Mouse (Mus musculus): ENCODE measurements at regions not wholly inside any gene's neighbourhood (a gene's known extent, or its start where the extent isn't known, plus 50 kb on each side); places are given as distances from the start of the nearest gene placed in this dataset.

GRCm38 (mm10) chr2:179000448-179001081 lies 441.7 kb upstream of the Cdh4 start:
- no peak for DNase-seq (ENCODE audit: low spot score in 2 of 2)

- no peak for DNase-seq (ENCODE audit: low spot score in 2 of 2)
Measured at GRCm38 (mm10) chr2:179007766-179008165, 434.5 kb upstream of the Cdh4 start.

- no peak for DNase-seq (ENCODE audit: low spot score in 2 of 2)
Measured at GRCm38 (mm10) chr2:179013891-179014593, 428.2 kb upstream of the Cdh4 start.

- DNase-seq (ENCODE audit: low spot score in 2 of 2) = no peak
Measured at GRCm38 (mm10) chr2:179022675-179023194, 419.5 kb upstream of the Cdh4 start.

- DNase-seq (ENCODE audit: low spot score in 2 of 2) = no peak
Measured at GRCm38 (mm10) chr2:179024225-179024624, 418.0 kb upstream of the Cdh4 start.

- DNase-seq (ENCODE audit: low spot score in 2 of 2) = no peak
Measured at GRCm38 (mm10) chr2:179033171-179033570, 409.1 kb upstream of the Cdh4 start.

GRCm38 (mm10) chr2:179035446-179035845 lies 406.8 kb upstream of the Cdh4 start:
- no peak for DNase-seq (ENCODE audit: low spot score in 2 of 2)

GRCm38 (mm10) chr2:179039697-179040096 lies 402.5 kb upstream of the Cdh4 start:
- DNase-seq (ENCODE audit: low spot score in 2 of 2) = no peak

- no peak for DNase-seq (ENCODE audit: low spot score in 2 of 2)
Measured at GRCm38 (mm10) chr2:179043671-179044070, 398.6 kb upstream of the Cdh4 start.

GRCm38 (mm10) chr2:179045361-179045760 lies 396.9 kb upstream of the Cdh4 start:
- no peak for DNase-seq (ENCODE audit: low spot score in 2 of 2)

GRCm38 (mm10) chr2:179054441-179054840 lies 387.8 kb upstream of the Cdh4 start:
- DNase-seq (ENCODE audit: low spot score in 2 of 2) = no peak

GRCm38 (mm10) chr2:179064616-179065015 lies 377.6 kb upstream of the Cdh4 start:
- no peak for DNase-seq (ENCODE audit: low spot score in 2 of 2)

- DNase-seq (ENCODE audit: low spot score in 2 of 2) = no peak
Measured at GRCm38 (mm10) chr2:179069520-179069919, 372.7 kb upstream of the Cdh4 start.

- DNase-seq (ENCODE audit: low spot score in 2 of 2) = no peak
Measured at GRCm38 (mm10) chr2:179070346-179070745, 371.9 kb upstream of the Cdh4 start.

- no peak for DNase-seq (ENCODE audit: low spot score in 2 of 2)
Measured at GRCm38 (mm10) chr2:179080462-179081274, 361.6 kb upstream of the Cdh4 start.

GRCm38 (mm10) chr2:179086915-179087314 lies 355.3 kb upstream of the Cdh4 start:
- no peak for DNase-seq (ENCODE audit: low spot score in 2 of 2)

GRCm38 (mm10) chr2:179091480-179091879 lies 350.8 kb upstream of the Cdh4 start:
- DNase-seq (ENCODE audit: low spot score in 2 of 2) = no peak

- DNase-seq (ENCODE audit: low spot score in 2 of 2) = no peak
Measured at GRCm38 (mm10) chr2:179093996-179094395, 348.2 kb upstream of the Cdh4 start.

GRCm38 (mm10) chr2:179095981-179096380 lies 346.2 kb upstream of the Cdh4 start:
- no peak for DNase-seq (ENCODE audit: low spot score in 2 of 2)

GRCm38 (mm10) chr2:179096861-179097260 lies 345.4 kb upstream of the Cdh4 start:
- no peak for DNase-seq (ENCODE audit: low spot score in 2 of 2)

GRCm38 (mm10) chr2:179099783-179100182 lies 342.4 kb upstream of the Cdh4 start:
- no peak for DNase-seq (ENCODE audit: low spot score in 2 of 2)

- no peak for DNase-seq (ENCODE audit: low spot score in 2 of 2)
Measured at GRCm38 (mm10) chr2:179103114-179103513, 339.1 kb upstream of the Cdh4 start.
